In the genomic region with DNA sequence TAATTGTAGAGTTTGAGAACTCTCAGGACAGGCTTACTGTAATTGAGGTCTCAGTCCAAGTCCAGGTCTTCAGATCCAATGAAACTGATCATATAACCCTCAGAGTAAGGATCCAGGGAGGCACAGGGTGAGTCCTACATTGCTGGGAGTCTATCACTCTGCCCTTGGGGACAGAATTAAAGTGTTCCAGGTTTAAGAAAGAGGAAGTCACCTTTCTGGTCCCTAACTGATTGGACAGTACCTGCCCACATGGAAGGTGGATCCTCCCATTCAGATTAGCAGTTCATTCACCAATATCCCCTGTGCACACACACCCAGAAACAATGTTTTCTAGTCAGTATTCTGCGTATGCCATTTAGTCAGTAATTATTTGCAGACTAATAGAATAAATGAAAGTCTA, we compare ENCODE assay signal across 18 mouse cellular contexts. TPM values are rescaled to one million over a fixed set of nuclear protein-coding genes. Genes with fewer than 3 reads are reported as not detected.
"Had no signal": no experiment of that assay in that cellular context is flagged by ENCODE, and none has a peak within 500 bp of the region (broad histone marks: within the 10 kb centered on the region; RNA-seq: fewer than 3 reads in every experiment).

A gene (minus strand): TSS at position 166 of the 400 bp plus-strand sequence.

- H3K27ac ChIP-seq: liver, embryonic 15.5 days; midbrain, embryonic 10.5 days; midbrain, embryonic 12.5 days; neural tube, embryonic 13.5 days; neural tube, embryonic 15.5 days had no signal

- H3K27me3 ChIP-seq: liver, embryonic 15.5 days; midbrain, embryonic 12.5 days; neural tube, embryonic 13.5 days; neural tube, embryonic 15.5 days had no signal

- H3K9ac ChIP-seq: liver, embryonic 15.5 days; lung, embryonic 14.5 days; midbrain, embryonic 12.5 days; neural tube, embryonic 13.5 days; neural tube, embryonic 15.5 days had no signal

- H3K4me2 ChIP-seq: liver, embryonic 15.5 days; lung, embryonic 14.5 days; midbrain, embryonic 12.5 days; neural tube, embryonic 13.5 days; neural tube, embryonic 15.5 days had no signal

- H3K36me3 ChIP-seq: liver, embryonic 15.5 days; midbrain, embryonic 10.5 days; midbrain, embryonic 12.5 days; neural tube, embryonic 13.5 days; neural tube, embryonic 15.5 days had no signal

- DNase-seq: lung, adult 18-20 months; lung, embryonic 14.5 days; lung, postnatal 10 days; midbrain, embryonic 14.5 days; right cerebral cortex, postnatal 14 days; spleen, adult 18-20 months; thymus, postnatal 4 days had no signal

- H3K4me3 ChIP-seq: liver, embryonic 15.5 days; midbrain, embryonic 10.5 days; midbrain, embryonic 12.5 days; myocyte; neural tube, embryonic 13.5 days; neural tube, embryonic 15.5 days had no signal

- H3K4me1 ChIP-seq: midbrain, embryonic 10.5 days; midbrain, embryonic 12.5 days; neural tube, embryonic 13.5 days; neural tube, embryonic 15.5 days had no signal

- H3K9me3 ChIP-seq: liver, embryonic 15.5 days; midbrain, embryonic 10.5 days; midbrain, embryonic 12.5 days; neural tube, embryonic 13.5 days; neural tube, embryonic 15.5 days had no signal

RNA-seq across cellular contexts. Expression of the gene that starts here (rescaled TPM):
- polyA plus RNA-seq: lung, embryonic 14.5 days; lung, embryonic 16.5 days; midbrain, embryonic 10.5 days; midbrain, embryonic 12.5 days; midbrain, embryonic 14.5 days; midbrain, embryonic 16.5 days; myocyte; neural tube, embryonic 11.5 days; neural tube, embryonic 13.5 days; neural tube, embryonic 15.5 days; stomach, embryonic 14.5 days; stomach, embryonic 16.5 days had no signal
